Mouse (Mus musculus): ENCODE measurements at regions not wholly inside any gene's neighbourhood (a gene's known extent, or its start where the extent isn't known, plus 50 kb on each side); places are given as distances from the start of the nearest gene placed in this dataset.

DNA sequence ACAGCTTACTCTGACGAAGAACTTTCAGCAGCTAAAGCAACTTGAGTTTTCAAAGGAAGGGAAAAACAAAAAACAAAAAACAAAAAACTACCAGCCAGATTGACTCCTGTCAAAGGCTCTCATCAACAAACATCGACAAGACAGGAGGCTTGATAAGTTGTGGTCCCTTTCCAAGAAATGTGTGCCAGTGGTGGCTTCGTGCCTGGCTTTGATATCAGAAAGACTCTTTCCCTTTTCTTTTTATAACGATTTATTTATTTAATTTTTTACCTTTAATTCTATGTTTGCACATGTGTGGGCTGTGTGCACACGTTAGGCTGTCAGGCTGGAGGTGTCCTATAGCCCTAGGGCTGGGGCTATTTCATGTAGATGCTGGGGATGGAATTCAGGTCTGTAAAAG, 60.4 kb downstream of the Dact1 start:
- no peak for DNase-seq (ENCODE audit: extremely low spot score in 1 of 2, low spot score in 2 of 2)
- intact Hi-C loops (cut with DNase I): loop anchor here (5.0 kb wide), 1 partner anchor 317 kb away; no protein-coding TSS in a partner anchor

DNA sequence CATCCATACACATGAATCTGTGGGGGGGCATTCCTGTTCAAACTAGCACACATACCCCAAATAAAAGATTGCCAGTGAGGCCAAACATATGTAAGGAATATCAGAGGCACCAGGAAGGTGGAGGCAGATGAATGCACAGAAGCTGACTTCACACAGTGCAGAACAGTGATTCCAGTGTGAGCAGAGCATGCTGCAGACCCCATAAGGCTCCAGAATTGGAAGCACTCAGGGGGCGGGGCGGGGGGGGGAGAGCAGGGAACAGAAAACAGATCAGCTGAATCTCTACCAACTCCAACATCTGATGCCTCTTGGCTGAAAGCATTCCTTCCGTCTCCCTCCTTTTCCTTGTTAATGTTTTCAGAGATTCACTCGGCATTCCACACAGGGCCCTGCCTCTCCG, 62.3 kb downstream of the Dact1 start:
- DNase-seq (ENCODE audit: extremely low spot score in 1 of 2, low spot score in 2 of 2): no peak

DNA sequence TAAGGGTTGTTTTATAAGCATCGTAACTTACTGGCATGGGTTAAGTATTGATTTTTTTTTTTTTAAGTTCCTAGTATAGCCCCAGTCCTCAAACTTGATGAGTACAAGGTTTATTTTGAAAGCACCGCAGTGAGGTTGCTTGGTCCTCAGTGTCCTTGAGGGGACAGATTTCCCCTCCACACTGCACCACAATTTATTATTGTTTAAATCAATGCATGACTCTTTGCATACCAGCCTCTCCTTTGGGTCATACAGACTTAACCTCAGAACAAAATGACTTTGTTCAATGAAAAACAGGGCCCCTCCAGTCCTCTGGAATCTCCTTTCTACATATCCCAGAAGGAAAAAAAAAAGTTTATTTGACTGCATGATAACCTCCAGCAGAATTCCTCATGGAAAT, 63.9 kb downstream of the Dact1 start:
- intact Hi-C loops (cut with DNase I): loop anchor here (5.0 kb wide), 1 partner anchor 314 kb away; no protein-coding TSS in a partner anchor
- DNase-seq (ENCODE audit: extremely low spot score in 1 of 2, low spot score in 2 of 2): no peak

More for the DNA sequence above, 62.3 kb downstream of the Dact1 start:
- intact Hi-C loops (cut with DNase I): loop anchor here (5.0 kb wide), 1 partner anchor 315 kb away; no protein-coding TSS in a partner anchor

DNA sequence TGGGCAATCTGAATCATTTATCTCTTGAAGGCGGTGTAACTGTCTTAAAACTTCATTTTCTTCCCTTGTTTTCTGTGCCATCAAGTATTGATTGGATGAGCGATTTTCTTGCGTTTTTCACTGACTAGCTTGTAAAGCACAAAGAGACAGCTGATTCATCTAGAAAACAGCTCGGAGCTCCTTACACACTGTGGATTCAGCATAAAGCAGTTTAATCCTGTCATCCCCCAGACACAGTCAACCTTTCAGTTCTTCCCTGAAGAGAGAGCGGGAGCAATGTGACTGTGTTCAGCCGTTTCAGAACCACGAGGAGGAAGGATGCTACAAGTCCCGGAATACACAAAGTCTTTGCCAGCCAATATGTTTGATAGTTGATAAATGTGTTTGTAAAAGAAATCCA, 66.8 kb downstream of the Dact1 start:
- no peak for DNase-seq (ENCODE audit: extremely low spot score in 1 of 2, low spot score in 2 of 2)
- intact Hi-C loops (cut with DNase I): no loop called here

DNA sequence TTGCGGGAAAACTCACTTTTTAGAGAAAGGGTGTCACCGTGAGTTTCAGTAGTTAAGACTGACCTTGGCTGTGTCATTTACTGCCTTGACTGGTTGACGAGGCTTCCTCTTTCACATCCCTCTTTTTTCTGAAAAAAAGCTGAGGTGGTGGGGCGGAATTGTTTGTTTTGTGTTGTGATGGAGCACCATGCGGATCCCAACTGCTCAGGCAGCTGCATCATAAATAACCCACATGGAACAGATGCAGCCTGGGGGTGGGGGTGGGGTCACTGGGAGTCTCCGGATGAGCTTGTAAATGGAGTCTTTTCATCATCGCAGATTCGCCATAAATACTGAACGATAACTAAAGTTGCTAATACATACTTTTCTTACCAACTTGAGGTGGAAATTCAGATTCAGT, 67.3 kb downstream of the Dact1 start:
- intact Hi-C loops (cut with DNase I): no loop called here
- DNase-seq (ENCODE audit: extremely low spot score in 1 of 2, low spot score in 2 of 2): no peak

DNA sequence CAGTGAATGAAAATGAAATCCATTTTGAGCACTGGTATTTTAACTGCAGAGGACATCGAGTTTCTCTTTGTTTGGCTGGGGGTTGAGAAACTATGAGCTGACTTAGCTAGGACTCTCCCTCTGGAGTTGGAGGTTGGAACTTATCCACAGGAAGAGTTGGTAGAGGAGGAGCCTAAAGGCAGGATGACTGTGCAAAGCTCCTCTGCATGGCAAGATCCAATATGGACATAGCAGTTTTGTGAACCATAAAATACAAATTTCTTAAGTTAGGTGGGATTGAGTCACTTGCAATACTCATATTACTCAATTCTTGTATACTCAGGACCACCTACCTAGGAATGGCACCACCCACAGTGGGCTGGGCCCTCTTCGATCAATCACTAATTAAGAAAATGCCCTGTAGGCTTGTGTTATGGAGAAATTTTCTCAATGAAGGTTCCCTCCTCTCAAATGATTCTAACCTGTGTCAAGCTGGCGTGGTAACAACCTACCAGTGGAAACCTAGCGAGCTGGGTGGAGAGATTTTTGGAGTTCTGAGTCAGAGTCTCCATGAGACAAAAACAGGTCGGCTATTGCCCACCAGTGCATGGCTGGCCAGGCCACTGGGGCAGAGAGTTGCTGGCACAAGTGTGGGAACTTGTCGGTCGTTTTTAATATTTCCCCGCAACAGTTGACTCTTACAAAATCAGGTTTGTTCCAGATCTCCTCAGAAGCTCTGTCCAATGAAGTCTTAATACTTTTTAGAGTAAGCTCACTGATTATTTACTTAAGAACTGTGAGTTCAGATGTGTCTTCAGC, 70.1 kb downstream of the Dact1 start:
- DNase-seq (ENCODE audit: extremely low spot score in 1 of 2, low spot score in 2 of 2): no peak
- intact Hi-C loops (cut with DNase I): no loop called here

DNA sequence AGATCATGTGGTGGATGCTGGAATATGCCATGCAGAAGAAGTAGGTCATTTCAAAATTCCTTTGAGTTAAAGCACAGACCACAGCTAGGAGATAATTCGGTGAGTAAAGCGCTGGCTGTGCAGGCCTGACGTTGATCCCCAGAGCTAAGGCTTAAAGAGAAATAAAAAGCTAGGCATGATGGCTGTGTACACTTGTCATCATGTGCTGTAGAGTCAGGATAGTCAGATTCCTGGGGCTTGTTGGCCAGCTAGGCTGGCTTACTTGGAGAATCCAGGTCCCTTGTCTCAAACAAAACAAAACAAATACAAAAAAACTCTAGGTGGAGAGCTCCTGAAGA, 70.7 kb downstream of the Dact1 start:
- intact Hi-C loops (cut with DNase I): no loop called here
- DNase-seq (ENCODE audit: extremely low spot score in 1 of 2, low spot score in 2 of 2): no peak

DNA sequence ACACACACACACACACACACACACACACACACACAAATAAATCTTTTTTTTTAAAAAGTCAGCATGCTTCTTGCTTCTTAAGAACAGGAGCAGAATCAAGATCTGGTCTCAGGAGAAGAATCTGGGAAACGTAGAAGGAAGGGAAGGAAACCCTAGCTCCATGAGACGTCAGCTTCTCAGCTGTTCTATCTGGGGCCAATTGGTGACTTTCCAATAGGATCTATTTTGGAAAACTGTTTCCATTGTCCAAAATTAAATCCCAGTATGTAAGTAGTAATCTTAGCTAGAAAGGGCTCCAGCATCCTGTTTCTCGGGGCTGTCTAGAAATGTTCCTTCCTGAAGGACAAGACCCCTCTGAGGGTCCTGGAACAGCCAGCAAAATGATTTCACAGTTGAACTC, 76.6 kb downstream of the Dact1 start:
- intact Hi-C loops (cut with DNase I): no loop called here
- DNase-seq (ENCODE audit: extremely low spot score in 1 of 2, low spot score in 2 of 2): no peak

DNA sequence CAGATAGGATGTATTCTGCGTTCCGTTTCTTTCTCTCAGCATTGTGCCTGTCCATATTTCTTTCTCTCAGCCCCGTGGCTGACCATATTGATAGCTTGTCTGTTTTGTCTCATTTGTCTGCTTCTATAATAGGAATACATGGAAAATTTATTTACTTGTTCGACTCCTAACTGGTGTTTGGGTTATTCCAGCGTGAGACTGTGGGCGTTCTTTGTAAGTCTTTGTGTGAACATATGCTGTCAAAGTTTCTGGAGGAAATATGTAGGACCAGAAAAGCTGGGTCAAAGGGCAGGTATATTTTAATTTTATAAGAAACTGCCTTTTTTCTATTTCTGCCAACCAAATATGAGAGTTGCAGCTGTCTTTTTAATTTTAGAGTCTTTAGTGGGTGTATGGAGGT, 81.8 kb downstream of the Dact1 start:
- intact Hi-C loops (cut with DNase I): no loop called here
- no peak for DNase-seq (ENCODE audit: extremely low spot score in 1 of 2, low spot score in 2 of 2)

DNA sequence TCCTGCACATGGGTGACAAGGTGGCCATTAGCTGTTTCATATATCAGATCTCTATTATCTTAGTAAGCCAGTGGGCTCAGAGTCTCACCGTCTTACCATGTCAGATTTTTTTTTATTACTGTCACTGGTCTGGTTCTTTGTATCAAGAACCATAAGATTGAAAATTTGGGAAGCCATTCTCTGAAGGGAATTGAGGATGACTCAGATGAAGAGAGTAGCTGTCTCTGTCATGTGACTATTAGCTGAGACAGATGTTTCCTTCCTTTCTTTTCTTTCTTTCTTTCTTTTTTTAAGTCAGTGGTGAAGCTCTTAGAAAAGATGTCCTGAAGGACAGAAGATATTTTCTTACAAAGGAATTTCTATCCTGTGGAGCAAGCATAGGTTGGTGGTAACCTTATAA, 84.1 kb downstream of the Dact1 start:
- intact Hi-C loops (cut with DNase I): no loop called here
- no peak for DNase-seq (ENCODE audit: extremely low spot score in 1 of 2, low spot score in 2 of 2)

DNA sequence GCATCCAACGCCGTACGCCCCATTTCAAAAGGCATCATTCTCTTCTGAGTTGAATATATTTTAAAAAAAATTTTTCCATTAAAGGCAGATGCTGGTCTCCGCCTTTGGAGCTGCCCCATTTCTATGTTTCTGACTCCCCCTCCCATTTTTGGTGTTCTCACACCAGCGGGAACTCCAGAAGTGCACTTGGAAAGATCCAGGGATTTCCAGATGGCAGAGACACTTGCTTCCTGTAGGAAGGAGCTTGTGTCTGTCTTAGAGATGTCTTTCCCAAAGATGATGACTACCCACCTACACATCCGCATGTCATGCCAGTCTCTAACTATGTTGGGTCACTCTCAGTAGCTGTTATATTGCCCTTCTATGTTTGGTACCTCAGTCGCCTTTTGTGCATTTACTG, 87.8 kb downstream of the Dact1 start:
- DNase-seq (ENCODE audit: extremely low spot score in 1 of 2, low spot score in 2 of 2): no peak

DNA sequence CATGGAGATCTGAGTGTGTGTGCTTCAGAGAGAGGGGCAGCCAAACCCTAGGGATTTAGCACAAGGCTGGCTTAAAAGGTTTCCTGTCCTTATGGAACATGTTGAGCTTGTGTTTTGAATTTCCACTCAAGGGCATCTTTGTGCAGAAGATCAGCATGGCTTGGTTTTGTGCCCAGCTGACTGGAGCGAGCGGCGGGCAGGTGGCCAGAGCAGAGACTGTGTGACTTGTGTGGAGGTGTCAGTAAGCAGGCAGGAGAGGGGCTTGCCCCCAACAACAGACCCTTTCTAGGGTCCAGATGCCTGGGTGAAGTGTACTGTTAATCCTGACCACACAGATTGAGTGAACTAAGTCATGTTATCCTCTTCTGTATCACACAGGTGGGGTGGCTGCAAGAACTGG, 89.0 kb downstream of the Dact1 start:
- peak; percentile 25 to 48 for DNase-seq (ENCODE audit: extremely low spot score in 1 of 2, low spot score in 2 of 2)
- intact Hi-C loops (cut with DNase I): no loop called here

More for the DNA sequence above, 87.8 kb downstream of the Dact1 start:
- intact Hi-C loops (cut with DNase I): no loop called here

DNA sequence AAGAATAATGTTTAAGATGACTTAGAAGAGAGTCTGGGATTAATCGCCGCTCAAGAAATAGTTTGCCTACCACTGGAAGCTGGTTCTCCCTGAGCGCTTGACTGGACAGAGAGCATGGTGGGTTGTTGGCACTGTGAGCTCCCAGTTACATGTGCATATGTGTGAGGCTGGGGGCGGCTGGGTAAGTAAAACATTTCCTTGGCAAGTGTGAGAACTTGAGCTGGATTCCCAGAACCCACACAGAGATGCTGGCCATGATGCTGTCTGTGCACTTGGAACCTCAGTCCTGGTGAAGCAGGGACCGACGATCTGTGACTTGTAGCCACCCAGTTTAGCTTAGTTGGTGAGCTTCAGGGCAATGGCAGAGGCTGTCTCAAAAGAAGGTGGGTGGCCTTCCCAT, 90.5 kb downstream of the Dact1 start:
- intact Hi-C loops (cut with DNase I): no loop called here
- DNase-seq (ENCODE audit: extremely low spot score in 1 of 2, low spot score in 2 of 2): no peak

DNA sequence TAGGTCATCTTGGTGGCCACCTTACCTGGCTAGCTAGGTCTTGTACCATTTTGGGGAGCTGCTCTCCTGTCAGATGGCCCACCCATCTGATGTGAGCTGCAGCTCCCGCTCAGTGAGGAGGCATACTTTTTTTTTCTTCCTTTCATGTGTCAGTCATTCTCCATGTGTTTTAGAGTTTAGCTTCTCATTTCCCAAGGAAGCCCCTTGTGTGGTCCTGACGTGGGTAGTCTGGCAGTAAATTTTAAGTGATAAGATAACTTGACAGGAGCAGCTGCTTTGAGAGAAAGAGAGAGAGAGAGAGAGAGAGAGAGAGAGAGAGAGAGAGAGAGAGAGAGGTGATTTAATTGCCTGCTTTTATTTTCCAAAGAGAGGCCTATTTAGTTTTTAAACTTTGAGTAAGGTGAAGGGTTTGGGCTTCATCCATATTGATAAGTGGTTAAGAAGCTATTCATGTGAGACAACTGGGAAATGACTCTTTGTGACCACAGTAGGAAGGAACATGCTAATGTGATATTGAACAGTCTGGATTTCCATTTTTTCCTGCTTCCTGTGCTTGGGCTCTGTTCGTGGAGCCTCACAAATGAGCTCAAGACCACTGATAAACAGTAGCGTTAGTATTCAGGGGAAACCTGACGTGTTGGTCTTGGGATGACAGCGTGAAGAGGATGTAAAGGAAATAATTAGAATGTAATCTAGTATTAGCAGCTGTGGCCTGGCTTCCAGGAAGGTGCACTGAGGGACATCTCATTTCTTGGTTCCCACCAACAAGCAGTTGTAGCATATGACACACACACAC, 92.1 kb downstream of the Dact1 start:
- intact Hi-C loops (cut with DNase I): no loop called here
- no peak for DNase-seq (ENCODE audit: extremely low spot score in 1 of 2, low spot score in 2 of 2)

DNA sequence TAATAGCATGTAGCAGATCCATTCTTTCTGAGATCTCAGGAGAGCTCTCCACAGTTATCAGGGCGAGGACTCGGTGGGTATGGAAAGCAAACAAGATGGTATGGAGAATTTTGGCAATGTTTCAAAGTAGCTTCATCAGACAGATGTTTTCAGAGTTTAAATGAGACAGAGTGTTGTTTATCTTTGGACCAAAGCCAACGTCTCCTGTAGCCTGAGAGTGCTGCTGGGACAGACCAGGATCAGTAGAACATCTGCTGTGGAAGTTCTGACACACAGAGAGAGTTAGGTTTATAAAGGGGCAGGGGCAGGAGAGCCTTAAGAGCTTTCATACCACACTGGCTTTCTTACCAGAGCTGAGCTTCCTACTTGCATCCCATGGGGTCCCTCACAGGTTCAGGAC, 97.6 kb downstream of the Dact1 start:
- intact Hi-C loops (cut with DNase I): no loop called here
- DNase-seq (ENCODE audit: extremely low spot score in 1 of 2, low spot score in 2 of 2): no peak

DNA sequence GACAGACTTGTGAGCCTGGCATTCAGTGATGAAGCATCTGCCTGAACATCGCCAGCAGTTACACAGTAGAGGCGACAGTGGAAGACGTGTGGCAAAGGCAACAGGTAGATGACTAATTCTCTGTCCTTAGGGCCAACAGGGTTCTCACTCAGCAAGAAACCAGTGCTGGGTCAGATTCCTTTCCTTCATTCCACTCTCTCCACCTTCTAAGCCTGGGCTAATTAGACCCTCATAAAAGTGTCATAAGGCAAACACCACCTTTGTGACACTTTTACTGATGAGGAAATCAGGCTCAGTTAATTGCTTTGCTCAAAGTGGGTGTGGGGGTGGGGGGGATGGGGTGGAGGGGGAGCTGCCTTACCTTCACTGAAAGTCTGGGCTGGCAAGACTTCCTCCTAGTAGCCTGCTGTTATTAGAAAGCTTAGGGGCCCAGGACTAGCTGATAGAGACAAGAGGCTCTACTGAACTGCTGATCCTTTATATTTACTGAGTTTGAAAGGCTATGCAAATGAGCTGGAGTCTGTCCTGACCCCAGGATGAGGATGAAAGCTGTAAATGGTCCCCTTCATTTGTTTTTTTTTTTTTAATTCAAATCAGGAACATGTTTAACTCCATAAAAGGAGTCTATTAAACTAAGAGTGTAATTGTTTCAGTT, 98.8 kb downstream of the Dact1 start:
- intact Hi-C loops (cut with DNase I): no loop called here
- DNase-seq (ENCODE audit: extremely low spot score in 1 of 2, low spot score in 2 of 2): no peak

DNA sequence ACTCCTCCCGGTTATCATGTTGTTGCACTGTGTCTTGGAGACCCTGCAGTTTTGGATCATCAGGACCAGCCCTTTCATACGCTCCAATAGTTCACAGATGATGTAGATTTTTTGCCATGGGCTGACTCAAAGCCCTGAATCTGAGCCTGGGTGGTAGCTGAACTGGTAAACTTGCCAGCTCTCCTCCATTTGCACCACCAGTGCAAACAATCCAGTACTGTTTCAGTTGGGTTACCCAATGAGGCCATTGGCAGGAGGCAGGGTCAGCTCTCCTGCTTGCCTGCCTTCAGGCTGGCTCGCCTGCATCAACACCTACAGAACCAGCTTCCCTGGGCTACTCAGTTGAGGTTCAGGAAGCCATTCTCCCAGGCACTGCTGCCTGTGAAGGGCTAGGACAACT, 102.6 kb downstream of the Dact1 start:
- no peak for DNase-seq (ENCODE audit: extremely low spot score in 1 of 2, low spot score in 2 of 2)
- intact Hi-C loops (cut with DNase I): no loop called here

DNA sequence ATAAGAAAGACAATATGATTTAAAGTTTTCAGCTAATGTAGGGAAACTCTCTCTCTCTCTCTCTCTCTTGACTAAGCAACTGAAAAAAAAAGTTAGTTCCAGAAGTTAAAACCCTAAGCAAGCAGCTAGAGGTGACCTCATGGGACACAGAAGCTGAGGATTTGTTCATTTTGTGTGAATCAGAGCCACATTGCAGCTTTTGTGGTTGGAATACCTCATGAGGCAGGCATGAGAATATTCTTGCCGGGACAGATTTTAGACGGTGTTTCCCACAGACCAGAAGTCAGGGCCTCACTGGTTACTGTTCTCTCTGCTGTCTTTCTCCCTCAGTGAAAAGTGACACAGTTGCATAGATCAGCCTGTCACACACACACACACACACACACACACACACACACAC, 107.3 kb downstream of the Dact1 start:
- DNase-seq (ENCODE audit: extremely low spot score in 1 of 2, low spot score in 2 of 2): no peak
- intact Hi-C loops (cut with DNase I): no loop called here

DNA sequence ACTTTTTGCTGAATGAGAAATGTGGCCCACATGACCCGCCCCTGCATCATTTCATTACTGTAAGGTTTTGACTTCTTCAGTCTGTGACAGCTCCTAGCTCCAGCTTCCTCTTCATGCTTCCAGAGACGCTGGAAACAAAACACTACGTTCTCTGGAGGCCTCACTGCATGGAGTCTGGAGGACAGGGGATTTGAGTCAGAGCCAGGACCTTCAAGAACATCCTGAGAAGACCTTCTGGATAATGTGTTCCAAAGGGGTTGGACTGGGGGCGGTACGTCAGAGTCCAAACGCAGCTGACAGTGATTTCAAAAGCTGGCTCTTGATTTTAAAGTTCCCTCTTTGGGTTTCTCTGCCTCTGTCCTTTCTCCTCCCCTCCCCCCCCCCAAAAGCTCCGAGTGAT, 108.5 kb downstream of the Dact1 start:
- intact Hi-C loops (cut with DNase I): no loop called here
- DNase-seq (ENCODE audit: extremely low spot score in 1 of 2, low spot score in 2 of 2): peak in 1 of 2 experiments; percentile 42

DNA sequence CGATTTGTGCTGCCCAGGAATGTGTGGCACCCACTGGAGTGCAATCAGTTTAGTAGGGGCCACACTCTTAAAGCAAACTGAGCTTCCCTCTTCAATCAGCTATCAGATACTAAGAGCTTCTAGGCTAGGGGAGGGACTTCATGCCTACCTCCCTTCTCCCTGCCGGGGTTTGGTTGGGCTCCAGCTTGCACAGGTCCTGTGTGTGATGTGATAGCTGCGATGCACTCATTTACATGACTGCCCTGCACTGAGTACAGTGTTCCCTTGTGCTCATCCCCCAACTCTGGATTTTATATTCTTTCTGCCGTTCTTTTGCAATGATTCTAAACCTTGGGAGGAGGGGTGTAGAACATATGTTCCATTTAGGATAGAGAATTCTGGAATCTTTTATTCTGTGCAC, 109.5 kb downstream of the Dact1 start:
- no peak for DNase-seq (ENCODE audit: extremely low spot score in 1 of 2, low spot score in 2 of 2)
- intact Hi-C loops (cut with DNase I): no loop called here

Data from left cerebral cortex, postnatal 10 days (tissue).